Mouse (Mus musculus) forelimb bud, embryonic 11.5 days (tissue): ENCODE measurements around the gene Ift20.
"Not testable (repeated sequence)": the region's sequence is repeated elsewhere in the genome, so short reads cannot be mapped to it uniquely, and the experiment has no call there.

Experiments used
- DNase-seq: peaks from one replicate; pipeline ENCODE4 v3.0.0-alpha.2; 2012; ENCODE audit warnings: low read depth, low spot score

Gene Ift20

GRCm38 (mm10) chr11:78522481-78522997 lies 13.6 kb upstream of the Ift20 start:
- DNase-seq, result no peak

DNA sequence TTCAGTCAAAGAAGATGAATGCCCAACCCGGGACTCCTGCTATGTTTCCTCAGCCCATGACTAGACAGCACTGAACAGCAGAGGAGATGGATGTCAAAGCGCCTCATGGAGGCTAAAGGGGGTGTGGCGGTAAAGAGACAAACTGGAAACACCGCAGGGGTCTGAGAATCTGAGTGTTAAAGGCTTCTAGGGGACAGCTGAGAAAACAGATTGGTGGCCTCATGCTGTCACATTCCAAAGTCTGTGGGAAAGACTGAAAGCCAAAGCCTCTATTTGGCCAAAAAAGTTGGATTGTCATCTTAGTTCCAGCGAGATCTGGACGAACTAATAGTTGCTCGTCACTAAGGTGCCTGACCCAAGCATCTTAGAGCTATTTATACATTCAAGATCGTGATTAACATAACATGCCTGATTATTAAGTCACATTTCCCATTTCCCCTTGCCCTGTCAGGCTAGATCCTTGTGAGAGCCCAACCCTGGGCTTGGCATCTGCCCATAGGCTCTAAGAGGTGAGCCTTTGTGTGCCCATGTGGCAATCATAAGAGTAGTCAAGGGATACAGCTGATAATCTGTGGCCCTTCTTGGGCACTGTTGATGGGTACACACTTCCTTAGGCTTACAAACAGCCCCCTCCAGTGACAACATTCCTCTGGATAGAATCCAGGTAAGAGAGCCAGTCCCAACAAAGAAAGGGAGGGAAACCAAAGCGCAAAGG lies 12.8 kb upstream of the Ift20 start:
- DNase-seq, result no peak

- DNase-seq, result no peak
Observed at GRCm38 (mm10) chr11:78524838-78525237, 11.3 kb upstream of the Ift20 start.

DNA sequence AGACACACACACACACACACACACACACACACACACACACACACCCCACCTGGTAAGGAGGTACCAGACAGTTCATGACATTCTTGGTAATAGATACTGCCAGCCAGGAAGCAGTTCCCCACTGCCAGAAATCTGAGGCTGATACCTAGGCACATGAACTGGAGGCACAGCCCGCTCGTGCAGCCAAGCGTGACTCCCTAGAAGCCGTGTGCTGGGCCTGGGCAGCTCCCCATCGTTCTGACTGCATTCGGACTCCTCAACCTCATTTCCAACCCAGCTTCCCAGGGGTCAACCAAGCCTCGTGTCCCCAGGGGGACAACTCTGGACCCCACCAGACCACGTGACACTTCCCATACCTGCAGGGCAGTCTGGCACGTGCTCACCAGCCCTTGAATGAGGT lies 7.4 kb upstream of the Ift20 start:
- no peak for DNase-seq

DNA sequence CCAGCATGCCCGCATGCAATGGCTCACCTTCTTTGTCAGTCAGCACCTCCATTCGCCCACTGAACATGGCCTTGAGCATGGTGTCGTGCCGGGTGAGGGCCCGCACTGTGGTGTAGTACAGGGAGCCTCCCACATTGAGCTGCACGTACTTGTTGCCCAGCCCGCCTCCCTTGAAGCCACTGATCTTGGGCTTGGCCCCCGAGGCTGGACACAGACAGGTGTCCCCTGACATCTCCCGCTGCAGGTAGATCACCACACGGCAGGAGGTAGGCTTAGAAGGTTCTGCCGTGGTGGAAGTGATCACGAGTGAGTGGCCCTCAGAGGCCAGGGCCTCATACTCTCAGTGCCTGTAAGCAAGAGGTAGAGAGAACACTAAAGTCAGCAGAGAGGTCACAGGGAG lies 6.2 kb upstream of the Ift20 start:
- DNase-seq, result no peak

- no peak for DNase-seq
Observed at GRCm38 (mm10) chr11:78531046-78531445, 5.1 kb upstream of the Ift20 start.

GRCm38 (mm10) chr11:78531515-78531914 lies 4.6 kb upstream of the Ift20 start:
- DNase-seq, result not testable (repeated sequence)

GRCm38 (mm10) chr11:78534516-78534915 lies 1.6 kb upstream of the Ift20 start:
- DNase-seq, result no peak

GRCm38 (mm10) chr11:78535376-78536079 lies 633 bp upstream of the Ift20 start:
- peak; percentile 62 for DNase-seq

DNA sequence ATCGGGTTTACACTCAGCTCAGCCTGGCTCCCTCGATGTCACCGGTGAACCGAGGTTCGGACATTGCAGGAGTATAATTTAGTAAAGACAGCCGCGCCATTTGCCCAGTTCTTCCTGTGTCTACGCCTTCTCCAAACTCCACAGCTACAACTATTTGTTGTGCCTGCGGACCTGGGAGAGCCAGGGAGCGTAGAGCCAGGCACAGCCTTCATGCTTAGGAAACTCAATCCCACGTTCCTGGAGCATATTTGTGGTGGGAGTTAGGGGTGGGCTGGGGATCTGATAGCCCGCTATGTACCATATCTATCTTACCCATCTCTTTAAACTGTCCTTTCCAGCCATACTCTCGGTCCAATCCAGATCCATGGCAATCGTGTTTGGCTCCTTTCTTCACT lies 526 bp downstream of the Ift20 start:
- no peak for DNase-seq

DNA sequence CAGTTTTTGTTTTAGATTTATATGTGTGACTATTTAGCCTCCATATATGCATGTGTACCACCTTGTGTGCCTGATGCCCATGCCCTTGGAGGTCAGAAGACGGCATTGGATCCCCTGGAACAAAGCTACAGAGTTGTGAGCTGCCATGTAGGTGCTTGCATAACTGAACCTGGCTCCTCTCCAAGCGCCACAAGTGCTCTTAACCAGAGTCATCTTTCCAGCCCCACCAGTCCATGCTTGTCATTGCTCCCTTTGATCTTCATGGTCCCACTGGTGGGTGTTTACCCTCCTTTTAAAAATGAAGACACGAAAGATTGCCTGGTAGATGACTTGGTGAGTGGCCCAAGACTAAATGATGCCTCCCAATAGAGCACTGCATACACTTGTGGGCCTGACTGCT lies 4.2 kb downstream of the Ift20 start:
- no peak for DNase-seq

DNA sequence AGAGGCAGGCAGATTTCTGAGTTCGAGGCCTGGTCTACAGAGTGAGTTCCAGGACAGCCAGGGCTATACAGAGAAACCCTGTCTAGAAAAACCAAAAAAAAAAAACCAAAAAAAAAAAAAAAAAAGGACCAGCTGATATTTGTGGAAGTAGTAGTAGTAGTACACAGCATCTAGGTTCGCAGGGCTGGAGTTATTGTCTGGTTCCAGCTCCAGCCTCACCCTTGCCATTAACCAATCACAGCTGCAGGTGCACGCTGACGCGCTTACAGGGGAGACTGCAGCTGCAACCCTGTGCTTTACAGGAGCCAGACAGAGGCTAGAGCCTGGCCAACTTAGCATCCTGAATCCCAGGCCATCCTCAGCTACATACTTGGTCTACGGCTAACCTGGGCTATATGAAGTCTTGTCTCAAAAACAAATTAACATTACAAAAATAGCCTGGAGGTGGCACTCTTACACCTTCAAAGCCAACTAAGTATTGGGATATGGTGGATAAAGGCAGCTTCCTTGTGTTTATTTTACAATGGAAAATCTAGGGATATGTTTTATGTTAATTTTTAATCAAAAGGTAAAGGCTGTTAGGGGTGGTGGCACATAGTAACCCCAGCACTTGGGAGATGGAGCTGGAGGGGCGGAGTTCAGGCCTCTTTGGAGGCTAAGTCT lies 8.4 kb downstream of the Ift20 start:
- no peak for DNase-seq

DNA sequence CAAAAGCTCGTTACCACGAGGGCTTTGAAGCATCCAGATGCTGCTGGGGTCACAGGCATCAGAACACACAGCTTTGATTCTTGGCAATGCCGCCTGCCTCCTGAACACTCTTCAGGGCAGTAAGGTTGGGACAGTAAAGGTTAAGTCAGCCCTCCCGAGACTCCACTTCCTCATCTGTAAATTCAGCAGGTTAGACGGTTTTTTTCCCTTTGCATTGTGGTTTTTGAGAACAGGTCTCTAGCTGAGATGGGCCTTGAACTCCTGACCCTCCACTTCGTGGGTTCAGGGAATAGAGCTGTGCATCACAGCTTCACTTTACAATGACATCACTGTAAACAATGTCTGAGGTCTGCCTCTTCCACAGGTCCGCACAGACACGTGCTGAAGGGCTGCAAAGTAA lies 9.0 kb downstream of the Ift20 start:
- DNase-seq, result no peak

DNA sequence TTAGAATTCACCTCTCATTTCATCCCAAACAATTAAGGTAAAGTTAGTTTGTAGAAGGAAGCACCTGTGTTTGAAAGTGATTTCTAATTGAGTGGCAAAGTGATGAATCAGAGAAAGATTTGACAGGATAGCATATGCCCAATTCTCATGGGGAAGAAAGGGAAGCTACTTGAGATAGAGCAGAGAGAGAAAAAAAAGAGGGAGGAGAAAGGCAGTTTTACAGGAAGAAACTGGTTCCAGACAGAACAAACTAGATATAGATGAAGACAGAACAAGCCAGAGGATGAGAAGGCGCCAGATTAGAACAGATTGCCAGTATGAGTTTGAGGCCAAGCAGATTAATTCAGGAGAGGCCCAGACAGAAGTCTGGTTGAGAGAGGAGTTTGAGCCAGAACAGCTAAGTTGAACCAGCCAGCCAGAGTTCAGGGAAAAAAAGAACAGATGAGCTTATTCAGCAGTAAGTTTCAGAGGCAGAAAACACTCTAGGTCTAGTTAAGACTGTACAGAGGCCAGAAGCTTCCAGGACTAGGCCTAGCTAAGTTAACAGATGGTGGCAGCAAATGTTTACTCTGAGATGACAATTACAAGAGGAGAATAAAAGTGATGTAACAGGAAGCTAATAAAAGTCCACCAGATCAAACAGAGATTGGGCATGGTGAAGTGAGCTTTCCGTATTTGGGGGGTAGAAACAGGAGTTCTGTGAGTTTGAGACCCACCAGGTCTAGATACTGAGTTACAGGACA lies 11.7 kb downstream of the Ift20 start:
- DNase-seq, result no peak

DNA sequence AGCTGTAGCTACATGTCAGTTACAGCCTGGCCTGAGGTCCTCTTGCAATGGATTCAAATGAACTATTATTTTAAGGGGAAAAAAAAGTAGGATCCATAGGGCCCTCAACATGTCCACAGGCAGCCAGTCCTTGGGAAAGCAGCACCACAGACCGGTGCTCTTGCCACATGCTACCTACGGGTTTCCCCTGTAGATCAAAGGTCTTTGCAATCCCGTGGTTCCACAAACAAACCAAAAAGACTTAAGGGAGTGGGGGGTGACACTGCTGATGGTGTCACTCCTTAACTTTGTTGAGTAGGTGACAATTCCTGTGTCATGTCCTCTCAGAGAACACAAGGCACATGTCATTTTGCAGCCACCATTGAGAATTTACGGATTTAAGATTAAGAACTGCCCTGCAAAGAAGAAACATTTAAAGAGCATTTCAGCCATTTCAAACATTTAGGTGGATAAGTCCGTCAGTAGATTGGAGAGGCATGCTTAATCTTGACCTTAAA lies 13.4 kb downstream of the Ift20 start:
- no peak for DNase-seq

DNA sequence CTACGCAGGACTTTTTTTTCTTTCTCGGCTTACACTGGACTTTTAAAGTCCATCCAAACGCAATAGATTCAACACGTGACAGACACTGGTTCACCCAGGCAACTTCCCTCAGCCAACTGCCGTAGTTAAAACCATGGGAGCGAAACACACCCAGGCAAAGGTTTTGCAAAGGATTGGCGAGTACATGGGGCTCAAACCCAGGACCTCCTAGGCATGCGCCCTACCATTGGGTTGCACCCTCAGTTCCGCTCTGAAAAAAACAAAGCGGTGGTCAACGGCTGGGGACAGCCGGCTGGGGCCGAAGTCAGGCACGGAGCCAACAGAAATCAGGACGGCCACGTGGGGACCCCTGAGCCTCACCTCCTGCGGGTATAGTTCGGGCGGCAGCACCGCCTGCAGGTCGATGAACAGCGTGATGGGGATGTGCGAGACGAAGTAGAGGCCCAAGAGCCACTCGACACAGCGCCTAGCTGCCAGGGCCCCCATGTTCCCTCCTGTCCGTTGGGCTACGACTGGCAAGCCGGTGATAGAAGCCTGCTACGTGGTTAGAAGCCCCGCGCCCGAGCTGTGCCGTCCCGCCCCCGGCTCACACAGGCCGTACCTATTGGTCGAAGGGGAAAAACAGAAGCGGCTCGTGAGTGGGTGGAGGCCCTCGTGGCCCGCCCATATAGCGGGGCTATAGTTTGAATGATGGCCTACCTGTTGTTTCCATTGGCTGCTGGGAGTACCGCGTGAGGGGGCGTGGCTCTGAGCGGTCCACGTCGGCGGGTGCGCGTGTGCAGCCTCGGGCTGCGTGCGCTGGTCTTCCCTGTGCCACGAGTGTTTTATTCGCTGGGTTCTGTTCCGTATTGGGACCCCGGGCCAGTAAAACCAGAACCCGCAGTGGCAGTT lies 14.3 kb downstream of the Ift20 start, which contains the start of gene Tmem97:
Gene Tmem97 (minus strand): TSS at position 610 of the 891 bp plus-strand sequence.
- peak; percentile 95 for DNase-seq

- DNase-seq, result no peak
Observed at GRCm38 (mm10) chr11:78551059-78551398, 14.9 kb downstream of the Ift20 start.

DNA sequence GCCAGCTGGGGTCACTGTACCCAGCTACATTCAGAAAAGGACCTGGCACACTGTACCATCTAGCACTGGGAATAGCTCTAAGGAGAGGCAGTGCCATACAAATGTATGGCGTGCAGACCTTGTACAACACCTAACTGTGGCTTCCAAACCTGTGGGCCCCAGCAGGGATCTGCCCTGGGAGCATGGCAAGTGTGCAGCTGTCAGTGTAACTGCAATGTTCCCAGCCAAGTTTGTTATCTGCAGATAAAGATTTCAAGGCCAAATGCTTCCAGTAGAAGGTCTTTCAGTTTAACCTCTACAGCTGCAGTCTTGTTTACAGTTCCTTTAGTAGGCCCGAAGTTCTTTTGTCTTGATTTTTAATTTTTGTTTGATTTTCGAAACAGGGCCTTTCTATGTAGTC lies 19.5 kb downstream of the Ift20 start:
- DNase-seq, result no peak

GRCm38 (mm10) chr11:78556070-78556469 lies 19.9 kb downstream of the Ift20 start:
- no peak for DNase-seq

DNA sequence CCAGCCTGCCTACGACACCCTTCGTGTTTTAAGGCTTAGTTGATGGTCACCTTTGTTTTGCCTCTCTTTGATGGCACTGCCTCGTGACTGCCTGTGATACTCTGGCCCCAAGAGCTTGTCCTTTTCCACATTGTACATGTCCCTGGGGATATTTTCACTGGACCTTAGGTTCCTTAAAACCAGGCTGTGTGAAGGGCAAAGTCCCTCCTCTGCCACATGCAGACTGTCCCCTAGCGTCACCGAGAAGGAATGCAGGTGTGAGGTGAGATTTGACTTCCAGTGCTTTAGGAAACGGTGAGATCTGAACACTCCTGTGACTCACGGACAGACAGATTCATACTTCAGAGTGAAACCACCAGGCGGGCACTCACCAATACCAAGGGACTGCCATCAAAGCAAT lies 21.1 kb downstream of the Ift20 start:
- no peak for DNase-seq

- peak; percentile 76 for DNase-seq
Observed at GRCm38 (mm10) chr11:78560447-78560846, 24.3 kb downstream of the Ift20 start.
